Mouse (Mus musculus) hindlimb bud, embryonic 11.5 days (tissue): ENCODE measurements around the gene Mvp.

Experiments used
- DNase-seq: peaks from one replicate; pipeline ENCODE4 v3.0.0-alpha.2; 2012; ENCODE audit warnings: low read depth, low spot score; ENCODE audit errors: extremely low spot score

Mvp gene

DNA sequence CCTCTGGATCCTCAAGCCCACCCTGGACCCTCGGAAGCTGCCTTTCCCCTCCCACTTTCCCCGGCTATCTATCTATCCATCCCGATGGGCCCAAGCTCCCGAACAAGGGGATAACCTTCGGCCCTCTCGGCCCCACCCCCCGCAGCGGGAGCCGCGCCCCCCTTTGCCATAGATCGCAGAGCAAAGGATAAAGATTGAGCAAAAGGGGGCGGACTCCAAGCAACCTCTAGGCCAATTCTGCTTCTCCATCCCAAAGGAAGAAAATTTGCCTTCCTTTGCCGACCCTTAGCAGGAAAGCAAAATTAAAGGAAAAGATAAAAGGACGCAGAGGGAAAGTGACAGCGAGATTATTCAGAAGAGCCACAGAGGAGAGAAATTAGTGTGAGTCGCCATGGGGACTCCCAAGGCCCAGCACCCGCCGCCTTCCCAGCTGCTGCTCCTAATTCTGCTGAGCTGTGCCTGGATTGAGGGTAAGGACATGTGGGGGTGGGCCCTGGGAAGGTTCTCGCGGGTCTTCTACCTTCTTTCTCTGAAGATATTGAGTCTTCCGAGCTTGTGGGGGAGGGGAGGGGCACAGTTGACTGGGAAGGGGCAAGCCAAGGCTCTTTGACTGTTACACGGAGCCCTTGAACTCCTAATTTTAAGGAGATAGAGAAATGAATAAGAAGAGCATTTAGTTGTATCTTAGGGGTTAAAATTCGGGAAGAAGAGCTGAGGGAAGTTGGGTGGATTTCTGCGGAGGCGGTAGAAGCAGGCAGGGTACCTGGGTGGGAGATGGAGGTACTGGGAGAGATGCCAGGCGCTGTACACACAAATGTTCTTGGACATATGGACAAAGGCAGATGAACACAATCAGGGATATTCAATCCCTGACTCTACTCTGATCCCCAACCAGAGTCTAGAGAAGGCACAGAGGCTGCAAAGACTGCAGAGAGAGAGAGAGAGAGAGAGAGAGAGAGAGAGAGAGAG is 63.5 kb downstream of the Mvp start:
- DNase-seq: no peak

DNA sequence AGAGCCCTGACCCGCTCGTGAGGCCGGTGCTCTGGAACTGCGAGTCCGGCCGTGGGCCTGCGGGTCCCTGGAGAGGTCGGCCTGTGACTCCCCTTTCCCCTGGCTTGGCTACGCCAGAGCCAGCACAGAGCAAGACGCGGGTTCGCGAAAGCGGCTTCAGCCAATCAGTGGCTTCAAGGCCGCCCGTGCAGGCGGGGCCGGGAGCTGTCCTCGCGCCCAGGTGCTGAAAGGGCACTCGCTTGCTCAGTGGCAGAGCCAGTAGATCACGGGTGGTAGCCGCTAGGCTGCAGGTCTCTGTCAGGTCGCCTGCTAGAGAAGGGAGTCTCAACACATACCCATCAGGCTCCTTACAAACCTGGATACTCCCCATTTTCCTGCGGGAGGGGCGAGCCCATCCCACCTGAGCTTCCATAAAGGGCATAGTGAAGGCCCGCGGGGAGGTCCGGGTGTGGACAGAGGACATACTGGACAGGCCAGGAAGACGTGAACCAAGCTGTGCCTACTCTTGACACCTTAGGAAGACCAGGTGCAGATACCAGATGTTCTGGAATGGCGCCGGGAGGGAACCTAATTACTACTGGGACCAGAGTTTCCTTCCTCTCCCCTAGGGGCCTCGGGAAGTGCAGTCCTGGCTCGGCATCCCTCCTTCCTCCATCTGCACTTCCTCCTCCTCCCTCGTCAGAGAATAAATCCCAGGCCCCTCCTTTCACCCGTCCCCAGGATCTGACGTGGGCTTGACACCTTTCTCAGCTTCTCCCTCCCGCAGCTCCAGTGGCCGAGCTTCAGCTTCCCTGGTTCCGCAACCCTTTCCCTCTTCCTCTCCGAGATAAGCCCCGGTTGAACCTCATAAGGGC is 64.4 kb downstream of the Mvp start, which contains the start of gene Sez6l2:
Sez6l2 (plus strand) TSS at position 771 of the 854 bp plus-strand sequence.
- DNase-seq: peak; percentile 57

GRCm38 (mm10) chr7:126949403-126949792 is 65.0 kb downstream of the Mvp start, which contains the start of gene Asphd1:
Gene Asphd1 (minus strand): TSS chr7:126949582.
- no peak for DNase-seq

DNA sequence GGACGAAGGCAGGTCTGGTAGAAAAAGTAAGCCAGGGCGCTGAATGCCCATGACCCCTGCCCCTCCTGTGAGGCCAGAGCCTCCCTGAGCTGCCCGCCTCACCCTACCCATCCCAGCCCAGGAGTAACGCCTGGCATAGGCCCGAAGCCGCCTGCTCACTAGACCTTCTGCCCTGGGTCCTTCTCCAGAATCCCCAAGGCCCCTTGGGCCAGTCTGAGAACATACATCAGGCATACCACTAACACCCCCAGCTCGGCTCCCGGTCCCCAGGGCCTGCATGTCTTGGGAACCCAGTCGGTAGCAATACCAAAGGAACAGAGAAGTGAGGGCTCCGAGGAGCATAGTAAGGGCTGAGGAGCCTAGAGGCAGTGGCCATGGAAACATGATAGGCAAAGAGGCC is 65.8 kb downstream of the Mvp start:
- no peak for DNase-seq

- no peak for DNase-seq
Measured at GRCm38 (mm10) chr7:126946530-126946929, 67.9 kb downstream of the Mvp start.

- no peak for DNase-seq
Measured at GRCm38 (mm10) chr7:126941801-126942200, 72.6 kb downstream of the Mvp start.

DNA sequence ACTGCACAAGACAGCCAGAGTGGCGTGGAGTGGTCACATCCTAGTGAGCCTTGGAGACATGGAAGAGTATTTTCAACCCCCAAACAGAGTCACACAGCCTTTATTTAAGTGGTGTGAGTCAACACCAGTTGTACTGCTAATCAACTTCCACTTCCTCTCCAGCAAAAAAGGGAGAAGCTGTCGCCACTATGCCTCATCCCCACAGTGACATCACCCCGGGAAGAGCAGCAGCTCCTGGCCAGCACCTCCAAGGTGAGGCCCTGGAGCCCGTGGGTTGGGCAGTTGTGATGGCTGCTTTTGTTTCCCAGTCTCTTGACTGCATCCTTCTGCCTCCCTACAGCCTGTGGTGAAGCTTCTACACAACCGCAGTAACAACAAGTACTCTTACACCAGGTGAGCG is 73.2 kb downstream of the Mvp start:
- no peak for DNase-seq
